Mouse (Mus musculus): ENCODE results near the gene Idh3g. TPM values are rescaled to one million over a fixed set of nuclear protein-coding genes. Genes with fewer than 3 reads are reported as not detected.

Gene Idh3g
- 32.4 and 36.2 TPM in 2 replicates for polyA plus RNA-seq (2012; ENCODE audit: low replicate concordance)

GRCm38 (mm10) chrX:73786364-73787224 is at the start of gene Idh3g, which contains the start of gene Ssr4:
Gene Idh3g (minus strand): TSS chrX:73786897.
Gene Ssr4 (plus strand): TSS chrX:73787028.

DNA sequence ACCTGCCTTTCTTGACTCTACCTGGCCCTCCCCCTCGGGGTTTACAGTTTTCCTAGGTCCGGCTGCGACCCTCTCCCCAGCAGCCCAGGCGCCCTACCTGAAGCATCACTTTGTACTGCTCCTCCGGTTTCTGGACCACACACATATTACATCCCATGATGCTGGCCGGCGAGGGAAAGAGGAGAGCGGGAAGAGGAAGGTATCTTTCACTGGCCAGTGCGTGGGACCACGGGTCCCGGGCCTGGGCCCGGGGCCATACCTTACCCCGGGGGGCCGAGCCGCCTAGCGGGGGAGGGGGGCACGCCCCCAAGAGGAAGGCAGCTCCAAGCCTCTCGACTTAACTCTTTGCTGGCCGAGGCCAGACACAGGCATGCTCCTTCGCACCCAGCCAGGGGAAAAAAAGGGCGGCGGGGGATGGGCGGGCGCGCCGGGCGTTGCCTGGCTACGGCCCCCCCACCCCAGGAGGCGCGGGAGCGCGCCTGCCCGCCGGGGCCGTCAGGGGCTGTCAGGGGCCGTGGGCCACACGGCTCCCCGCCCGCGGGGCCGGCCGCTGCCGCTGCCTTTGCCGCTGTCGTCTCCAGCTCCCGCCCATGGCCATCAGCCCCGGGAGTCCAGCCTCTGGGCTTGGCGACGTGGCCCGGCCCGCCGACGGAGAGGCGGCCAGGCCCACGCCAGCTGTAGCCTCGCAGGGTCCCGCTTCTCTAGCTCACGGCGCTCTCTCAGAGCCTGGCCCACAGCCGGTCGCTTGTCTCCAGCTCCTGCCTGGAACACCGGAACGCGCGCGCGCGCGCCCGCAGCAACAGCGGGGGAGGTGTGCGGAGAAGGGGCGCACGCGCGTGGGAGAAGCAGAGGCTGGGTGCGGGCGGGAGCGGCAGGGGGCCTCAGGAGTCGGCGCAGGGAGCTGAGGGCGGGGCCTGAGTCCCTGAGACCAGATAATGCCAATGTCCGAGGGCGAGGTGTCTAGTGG is 37.8 kb upstream of the Idh3g start, which contains the start of gene Pdzd4:
Gene Pdzd4, minus strand, starts transcription at position 785 of the 967 bp plus-strand sequence.

DNA sequence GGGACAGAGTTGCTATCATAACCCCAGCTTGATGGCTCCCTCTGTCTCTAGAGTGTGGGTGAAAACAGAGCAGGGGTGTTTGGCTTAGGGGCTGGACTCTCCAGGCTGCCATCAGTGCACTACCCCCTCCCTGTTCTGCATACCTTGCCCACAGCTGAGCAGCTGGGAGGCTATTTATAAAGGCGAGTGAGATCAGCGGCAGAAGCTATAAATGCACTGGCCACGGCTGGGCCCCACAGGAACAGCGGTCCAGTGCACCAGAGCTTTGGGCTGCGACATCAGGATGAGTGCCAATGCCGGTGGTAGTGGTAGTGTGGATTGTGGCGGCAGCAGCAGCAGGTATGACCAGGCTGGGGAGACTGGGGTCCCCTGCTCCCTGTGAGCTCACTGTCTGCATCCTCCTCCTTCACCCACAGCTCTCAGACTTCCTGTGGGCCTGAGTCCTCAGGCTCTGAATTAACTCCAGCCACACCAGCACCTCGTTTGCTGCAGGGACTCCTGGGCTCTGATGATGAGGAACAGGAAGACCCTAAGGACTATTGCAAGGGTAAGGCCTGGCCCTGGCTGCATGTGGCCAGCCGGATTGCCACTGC is 12.4 kb downstream of the Idh3g start, which contains the start of gene Srpk3:
Gene Srpk3, plus strand, starts transcription at position 238 of the 593 bp plus-strand sequence.

GRCm38 (mm10) chrX:73756334-73757140 is 30.2 kb downstream of the Idh3g start, which contains the start of gene Plxnb3:
Gene Plxnb3 (plus strand): TSS chrX:73757090.

Other genes with a start within 250 kb of the Idh3g start
- gene Dusp9, start 147.5 kb downstream of the Idh3g start, polyA plus RNA-seq (2012; ENCODE audit: low replicate concordance) = 1.3 and 3.3 TPM in 2 replicates
- gene Pnck, start 126.8 kb downstream of the Idh3g start, polyA plus RNA-seq (2012; ENCODE audit: low replicate concordance) = 1.2 and 2.0 TPM in 2 replicates
- 0.40 and 0.71 TPM in 2 replicates for gene Slc6a8, start 113.7 kb downstream of the Idh3g start, polyA plus RNA-seq (2012; ENCODE audit: low replicate concordance)
- gene Bcap31, start 70.7 kb downstream of the Idh3g start, polyA plus RNA-seq (2012; ENCODE audit: low replicate concordance) = 12.8 and 19.7 TPM in 2 replicates
- gene Abcd1, start 70.3 kb downstream of the Idh3g start, polyA plus RNA-seq (2012; ENCODE audit: low replicate concordance) = 78.1 and 81.6 TPM in 2 replicates
- gene Plxnb3, start 29.8 kb downstream of the Idh3g start, polyA plus RNA-seq (2012; ENCODE audit: low replicate concordance) = 0.70 and 1.0 TPM in 2 replicates
- gene Srpk3, start 12.5 kb downstream of the Idh3g start, polyA plus RNA-seq (2012; ENCODE audit: low replicate concordance) = 27.3 and 83.3 TPM in 2 replicates
- gene Ssr4, start 131 bp upstream of the Idh3g start, polyA plus RNA-seq (2012; ENCODE audit: low replicate concordance) = 27.6 and 38.0 TPM in 2 replicates
- 3.1 and 12.5 TPM in 2 replicates for gene Pdzd4, start 38.1 kb upstream of the Idh3g start, polyA plus RNA-seq (2012; ENCODE audit: low replicate concordance)
- gene Avpr2, start 105.2 kb upstream of the Idh3g start, polyA plus RNA-seq (2012; ENCODE audit: low replicate concordance) = 0.18 TPM in 1 of 2 replicates, not detected in the other
- 11.5 and 12.7 TPM in 2 replicates for gene L1cam, start 109.2 kb upstream of the Idh3g start, polyA plus RNA-seq (2012; ENCODE audit: low replicate concordance)
- gene Arhgap4, start 135.0 kb upstream of the Idh3g start, polyA plus RNA-seq (2012; ENCODE audit: low replicate concordance) = 152 and 195 TPM in 2 replicates
- 25.9 and 90.4 TPM in 2 replicates for gene Naa10, start 135.0 kb upstream of the Idh3g start, polyA plus RNA-seq (2012; ENCODE audit: low replicate concordance)
- gene Renbp, start 144.0 kb upstream of the Idh3g start, polyA plus RNA-seq (2012; ENCODE audit: low replicate concordance) = 6.6 and 57.7 TPM in 2 replicates
- 126 and 142 TPM in 2 replicates for gene Hcfc1, start 179.5 kb upstream of the Idh3g start, polyA plus RNA-seq (2012; ENCODE audit: low replicate concordance)
- 398 and 639 TPM in 2 replicates for gene Irak1, start 237.0 kb upstream of the Idh3g start, polyA plus RNA-seq (2012; ENCODE audit: low replicate concordance)